Mouse (Mus musculus): ENCODE results near the gene Siglech. TPM values are rescaled to one million over a fixed set of nuclear protein-coding genes. Genes with fewer than 3 reads are reported as not detected.

The Siglech gene
- total RNA-seq, 2 experiments from 2014 or later: 13.1 to 13.2 TPM

GRCm38 (mm10) chr7:55827551-55827950 is 59.6 kb downstream of the Siglech start:
- intact Hi-C loops (cut with DNase I): no loop called here
- no peak for DNase-seq (ENCODE audit: low spot score in 2 of 2)

Other genes with a start within 250 kb of the Siglech start
- gene Tubgcp5, start 26.0 kb downstream of the Siglech start, total RNA-seq (2021): 10 to 100 TPM; 30.9 to 35.5 TPM
- 10 to 100 TPM; 65.5 to 73.2 TPM for gene Cyfip1, start 73.6 kb downstream of the Siglech start, total RNA-seq (2021)
- gene Nipa2, start 194.3 kb downstream of the Siglech start, total RNA-seq (2021): 10 to 100 TPM; 51.0 to 59.2 TPM

All from left cerebral cortex, postnatal 36 days (tissue).